Mouse (Mus musculus): Measurements from ENCODE around the gene Olfr1392. TPM values are rescaled to one million over a fixed set of nuclear protein-coding genes. Genes with fewer than 3 reads are reported as not detected.

The Olfr1392 gene
- polyA plus RNA-seq, 1 experiment from 2014 or later: not detected

GRCm38 (mm10) chr11:49261313-49261855 lies 23.7 kb upstream of the Olfr1392 start:
- Histone ChIP-seq H3K4me2 (ENCODE audit: low read length) (no peak overlapping the region), H3K9ac (replicated peaks; ENCODE audit: low read length) (no peak overlapping the region), H3K36me3 (ENCODE audit: control insufficient read depth, insufficient read depth, low read length) (peaks cover 19% of the 10 kb centered on the region), H3K4me3 (replicated peaks; ENCODE audit: low read depth, low read length) (no peak overlapping the region), H3K27me3 (ENCODE audit: control insufficient read depth, insufficient read depth, low read length) (no peaks in the 10 kb centered on the region), H3K9me3 (ENCODE audit: control insufficient read depth, low read length) (no peaks in the 10 kb centered on the region), H3K4me1 (ENCODE audit: control insufficient read depth, insufficient read depth, low read length) (no peaks in the 10 kb centered on the region), H3K27ac (replicated peaks; ENCODE audit: low read depth, low read length) (no peak overlapping the region)
- DNase-seq: no peak
- ATAC-seq (ENCODE audit: low FRiP score, low TSS enrichment): no peak
- 93% methylated on average over 14 of the region's 14 CpGs for WGBS

GRCm38 (mm10) chr11:49262286-49262685 lies 22.8 kb upstream of the Olfr1392 start:
- ATAC-seq (ENCODE audit: low FRiP score, low TSS enrichment) (no peak), DNase-seq (no peak)

GRCm38 (mm10) chr11:49263149-49263548 lies 21.9 kb upstream of the Olfr1392 start:
- Histone ChIP-seq H3K4me3 (replicated peaks; ENCODE audit: low read depth, low read length) (no peak overlapping the region), H3K9me3 (ENCODE audit: control insufficient read depth, low read length) (no peaks in the 10 kb centered on the region), H3K4me2 (ENCODE audit: low read length) (no peak overlapping the region), H3K4me1 (ENCODE audit: control insufficient read depth, insufficient read depth, low read length) (no peaks in the 10 kb centered on the region), H3K36me3 (ENCODE audit: control insufficient read depth, insufficient read depth, low read length) (peaks cover 19% of the 10 kb centered on the region), H3K9ac (replicated peaks; ENCODE audit: low read length) (no peak overlapping the region), H3K27ac (replicated peaks; ENCODE audit: low read depth, low read length) (no peak overlapping the region), H3K27me3 (ENCODE audit: control insufficient read depth, insufficient read depth, low read length) (no peaks in the 10 kb centered on the region)
- ATAC-seq (ENCODE audit: low FRiP score, low TSS enrichment): no peak
- no peak for DNase-seq
- 96% methylated on average over 6 of the region's 6 CpGs for WGBS

More at GRCm38 (mm10) chr11:49262286-49262685, 22.8 kb upstream of the Olfr1392 start:
- Histone ChIP-seq H3K4me3 (replicated peaks; ENCODE audit: low read depth, low read length) (no peak overlapping the region), H3K4me1 (ENCODE audit: control insufficient read depth, insufficient read depth, low read length) (no peaks in the 10 kb centered on the region), H3K27ac (replicated peaks; ENCODE audit: low read depth, low read length) (no peak overlapping the region), H3K9me3 (ENCODE audit: control insufficient read depth, low read length) (no peaks in the 10 kb centered on the region), H3K36me3 (ENCODE audit: control insufficient read depth, insufficient read depth, low read length) (peaks cover 19% of the 10 kb centered on the region), H3K27me3 (ENCODE audit: control insufficient read depth, insufficient read depth, low read length) (no peaks in the 10 kb centered on the region), H3K4me2 (ENCODE audit: low read length) (no peak overlapping the region), H3K9ac (replicated peaks; ENCODE audit: low read length) (no peak overlapping the region)
- WGBS: 89% methylated on average over 5 of the region's 5 CpGs

GRCm38 (mm10) chr11:49264081-49264480 lies 21.0 kb upstream of the Olfr1392 start:
- Histone ChIP-seq H3K4me3 (replicated peaks; ENCODE audit: low read depth, low read length) (no peak overlapping the region), H3K27ac (replicated peaks; ENCODE audit: low read depth, low read length) (no peak overlapping the region), H3K4me2 (ENCODE audit: low read length) (no peak overlapping the region), H3K9ac (replicated peaks; ENCODE audit: low read length) (no peak overlapping the region), H3K27me3 (ENCODE audit: control insufficient read depth, insufficient read depth, low read length) (no peaks in the 10 kb centered on the region), H3K9me3 (ENCODE audit: control insufficient read depth, low read length) (no peaks in the 10 kb centered on the region), H3K36me3 (ENCODE audit: control insufficient read depth, insufficient read depth, low read length) (peaks cover 19% of the 10 kb centered on the region), H3K4me1 (ENCODE audit: control insufficient read depth, insufficient read depth, low read length) (no peaks in the 10 kb centered on the region)
- no peak for DNase-seq
- WGBS: 84% methylated on average over 7 of the region's 7 CpGs
- no peak for ATAC-seq (ENCODE audit: low FRiP score, low TSS enrichment)

GRCm38 (mm10) chr11:49264622-49265021 lies 20.5 kb upstream of the Olfr1392 start:
- no peaks in the 10 kb centered on the region for H3K4me1 ChIP-seq (ENCODE audit: control insufficient read depth, insufficient read depth, low read length)
- DNase-seq: no peak
- no peak overlapping the region for H3K27ac ChIP-seq (replicated peaks; ENCODE audit: low read depth, low read length)
- no peaks in the 10 kb centered on the region for H3K9me3 ChIP-seq (ENCODE audit: control insufficient read depth, low read length)
- WGBS: 78% methylated on average over 11 of the region's 11 CpGs
- ATAC-seq (ENCODE audit: low FRiP score, low TSS enrichment): no peak
- no peak overlapping the region for H3K4me2 ChIP-seq (ENCODE audit: low read length)
- H3K36me3 ChIP-seq (ENCODE audit: control insufficient read depth, insufficient read depth, low read length): peaks cover 19% of the 10 kb centered on the region
- H3K27me3 ChIP-seq (ENCODE audit: control insufficient read depth, insufficient read depth, low read length): no peaks in the 10 kb centered on the region
- no peak overlapping the region for H3K4me3 ChIP-seq (replicated peaks; ENCODE audit: low read depth, low read length)
- H3K9ac ChIP-seq (replicated peaks; ENCODE audit: low read length): no peak overlapping the region

- Histone ChIP-seq H3K4me2 (ENCODE audit: low read length) (no peak overlapping the region), H3K36me3 (ENCODE audit: control insufficient read depth, insufficient read depth, low read length) (peaks cover 19% of the 10 kb centered on the region), H3K27me3 (ENCODE audit: control insufficient read depth, insufficient read depth, low read length) (no peaks in the 10 kb centered on the region), H3K9ac (replicated peaks; ENCODE audit: low read length) (no peak overlapping the region), H3K4me3 (replicated peaks; ENCODE audit: low read depth, low read length) (no peak overlapping the region), H3K9me3 (ENCODE audit: control insufficient read depth, low read length) (no peaks in the 10 kb centered on the region), H3K27ac (replicated peaks; ENCODE audit: low read depth, low read length) (no peak overlapping the region), H3K4me1 (ENCODE audit: control insufficient read depth, insufficient read depth, low read length) (no peaks in the 10 kb centered on the region)
- WGBS: 81% methylated on average over 8 of the region's 8 CpGs
- DNase-seq: no peak
- ATAC-seq (ENCODE audit: low FRiP score, low TSS enrichment): no peak
Measured at GRCm38 (mm10) chr11:49265101-49265500, 20.0 kb upstream of the Olfr1392 start.

- Histone ChIP-seq H3K4me3 (replicated peaks; ENCODE audit: low read depth, low read length) (no peak overlapping the region), H3K27ac (replicated peaks; ENCODE audit: low read depth, low read length) (no peak overlapping the region), H3K4me1 (ENCODE audit: control insufficient read depth, insufficient read depth, low read length) (no peaks in the 10 kb centered on the region), H3K4me2 (ENCODE audit: low read length) (no peak overlapping the region), H3K36me3 (ENCODE audit: control insufficient read depth, insufficient read depth, low read length) (peaks cover 6% of the 10 kb centered on the region), H3K27me3 (ENCODE audit: control insufficient read depth, insufficient read depth, low read length) (no peaks in the 10 kb centered on the region), H3K9ac (replicated peaks; ENCODE audit: low read length) (no peak overlapping the region), H3K9me3 (ENCODE audit: control insufficient read depth, low read length) (no peaks in the 10 kb centered on the region)
- DNase-seq (no peak), ATAC-seq (ENCODE audit: low FRiP score, low TSS enrichment) (no peak)
- 90% methylated on average over 6 of the region's 6 CpGs for WGBS
Measured at GRCm38 (mm10) chr11:49266671-49267070, 18.4 kb upstream of the Olfr1392 start.

- ATAC-seq (ENCODE audit: low FRiP score, low TSS enrichment) (no peak), DNase-seq (no peak)
- WGBS: 88% methylated on average over 10 of the region's 10 CpGs
- H3K27me3 ChIP-seq (ENCODE audit: control insufficient read depth, insufficient read depth, low read length): no peaks in the 10 kb centered on the region
- no peak overlapping the region for H3K9ac ChIP-seq (replicated peaks; ENCODE audit: low read length)
- no peak overlapping the region for H3K4me3 ChIP-seq (replicated peaks; ENCODE audit: low read depth, low read length)
- H3K9me3 ChIP-seq (ENCODE audit: control insufficient read depth, low read length): no peaks in the 10 kb centered on the region
- no peaks in the 10 kb centered on the region for H3K4me1 ChIP-seq (ENCODE audit: control insufficient read depth, insufficient read depth, low read length)
- no peak overlapping the region for H3K4me2 ChIP-seq (ENCODE audit: low read length)
- H3K27ac ChIP-seq (replicated peaks; ENCODE audit: low read depth, low read length): no peak overlapping the region
- no peaks in the 10 kb centered on the region; the same call in 1 of the 2 replicates for H3K36me3 ChIP-seq (ENCODE audit: control insufficient read depth, insufficient read depth, low read length)
Measured at GRCm38 (mm10) chr11:49267316-49267715, 17.8 kb upstream of the Olfr1392 start.

GRCm38 (mm10) chr11:49267970-49268579 lies 17.0 kb upstream of the Olfr1392 start:
- no peak overlapping the region for H3K4me3 ChIP-seq (replicated peaks; ENCODE audit: low read depth, low read length)
- no peak for ATAC-seq (ENCODE audit: low FRiP score, low TSS enrichment)
- DNase-seq: no peak
- no peaks in the 10 kb centered on the region for H3K9me3 ChIP-seq (ENCODE audit: control insufficient read depth, low read length)
- 87% methylated on average over 15 of the region's 15 CpGs for WGBS
- H3K4me1 ChIP-seq (ENCODE audit: control insufficient read depth, insufficient read depth, low read length): no peaks in the 10 kb centered on the region
- H3K9ac ChIP-seq (replicated peaks; ENCODE audit: low read length): no peak overlapping the region
- no peak overlapping the region for H3K27ac ChIP-seq (replicated peaks; ENCODE audit: low read depth, low read length)
- H3K4me2 ChIP-seq (ENCODE audit: low read length): no peak overlapping the region
- H3K36me3 ChIP-seq (ENCODE audit: control insufficient read depth, insufficient read depth, low read length): no peaks in the 10 kb centered on the region
- H3K27me3 ChIP-seq (ENCODE audit: control insufficient read depth, insufficient read depth, low read length): no peaks in the 10 kb centered on the region
